Mouse (Mus musculus): ENCODE data around the gene Adgrf5.
"Not testable (repeated sequence)": the region's sequence is repeated elsewhere in the genome, so short reads cannot be mapped to it uniquely, and the experiment has no call there.

Gene Adgrf5

GRCm38 (mm10) chr17:43460245-43461181 lies 100.3 kb downstream of the Adgrf5 start:
- DNase-seq (ENCODE audit: low spot score in 2 of 2): peak; percentile 29 to 57

- DNase-seq (ENCODE audit: low spot score in 2 of 2): no peak
Measured at GRCm38 (mm10) chr17:43470039-43470438, 109.8 kb downstream of the Adgrf5 start.

- no peak for DNase-seq (ENCODE audit: low spot score in 2 of 2)
Measured at GRCm38 (mm10) chr17:43472558-43472957, 112.3 kb downstream of the Adgrf5 start.

GRCm38 (mm10) chr17:43474775-43475174 lies 114.5 kb downstream of the Adgrf5 start:
- no peak for DNase-seq (ENCODE audit: low spot score in 2 of 2)

DNA sequence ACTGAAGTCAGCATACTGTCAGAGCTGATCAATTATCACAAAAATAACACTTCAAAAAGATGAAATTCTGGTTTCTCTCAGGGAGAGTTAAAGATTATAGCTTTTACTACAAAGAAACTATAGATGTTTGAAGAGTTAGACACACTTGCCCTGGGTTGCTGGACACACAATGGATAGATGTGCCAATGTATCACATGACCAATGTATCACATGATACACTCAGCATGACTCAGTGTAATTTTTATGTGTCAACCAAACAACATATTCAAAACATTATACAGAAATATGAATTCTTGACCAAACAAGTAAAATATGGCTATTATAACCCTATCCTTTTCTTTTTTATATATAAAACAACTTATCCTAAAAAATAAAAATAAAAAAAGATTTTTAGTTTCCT lies 117.4 kb downstream of the Adgrf5 start:
- DNase-seq (ENCODE audit: low spot score in 2 of 2): no peak

DNA sequence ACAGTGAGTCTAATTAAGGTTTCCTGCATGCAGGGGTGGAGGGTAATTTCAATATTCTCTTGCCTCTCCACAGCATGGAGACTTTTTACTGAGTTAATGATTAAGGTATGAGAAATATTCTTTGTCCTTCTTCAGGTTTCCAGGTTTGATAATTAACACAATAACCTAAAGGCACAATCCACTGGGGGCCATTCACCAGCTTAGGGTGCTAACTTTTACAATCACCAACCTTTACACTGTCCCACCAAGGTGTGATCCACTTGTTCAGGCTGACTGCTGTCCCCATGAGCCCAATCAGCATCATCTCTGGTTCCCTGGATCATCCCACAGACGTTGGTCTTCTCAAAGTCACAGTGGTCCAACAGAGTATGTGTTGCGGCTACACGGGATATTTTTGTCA lies 125.7 kb downstream of the Adgrf5 start:
- DNase-seq (ENCODE audit: low spot score in 2 of 2): no peak

- no peak for DNase-seq (ENCODE audit: low spot score in 2 of 2)
Measured at GRCm38 (mm10) chr17:43488439-43489151, 128.3 kb downstream of the Adgrf5 start.

DNA sequence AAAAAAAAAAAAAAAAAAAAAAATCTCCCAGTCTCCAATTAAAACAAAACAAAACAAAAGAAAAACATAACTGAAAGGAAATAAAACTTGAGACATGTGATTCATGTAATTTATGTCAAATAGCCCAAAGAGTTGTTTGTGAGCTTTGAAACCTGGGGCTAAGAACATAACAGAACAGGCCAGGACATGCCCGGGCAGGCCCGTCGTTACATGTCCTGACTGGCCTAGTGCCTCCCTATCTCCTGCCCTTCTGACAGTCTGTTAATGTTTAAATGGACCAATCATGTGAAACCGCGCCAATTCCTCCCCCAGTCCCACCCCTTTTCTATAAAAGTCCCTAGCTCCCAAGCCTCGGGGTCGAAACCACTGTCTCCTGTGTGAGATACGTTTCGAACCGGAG lies 130.1 kb downstream of the Adgrf5 start:
- DNase-seq (ENCODE audit: low spot score in 2 of 2): not testable (repeated sequence)

GRCm38 (mm10) chr17:43495502-43495901 lies 135.3 kb downstream of the Adgrf5 start:
- no peak for DNase-seq (ENCODE audit: low spot score in 2 of 2)

- no peak for DNase-seq (ENCODE audit: low spot score in 2 of 2)
Measured at GRCm38 (mm10) chr17:43497521-43497920, 137.3 kb downstream of the Adgrf5 start.

DNA sequence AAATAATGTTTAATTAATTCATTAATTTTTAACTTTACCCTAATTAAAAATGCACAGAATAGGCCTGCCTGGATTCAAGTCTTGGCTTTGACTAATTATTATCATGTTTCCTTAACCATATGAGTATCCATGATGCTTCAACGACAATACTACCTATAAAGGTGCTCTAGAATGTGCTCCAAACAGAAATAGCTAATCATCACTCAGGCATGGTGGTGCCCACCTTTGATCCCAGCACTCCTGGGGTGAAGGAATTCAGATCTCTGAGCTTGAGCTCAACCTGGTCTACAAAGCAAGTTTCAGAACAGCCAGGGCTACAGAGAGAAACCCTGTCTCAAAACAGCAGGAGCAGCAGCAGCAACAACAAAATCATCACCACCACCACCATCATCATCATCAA lies 140.3 kb downstream of the Adgrf5 start:
- DNase-seq (ENCODE audit: low spot score in 2 of 2): no peak

DNA sequence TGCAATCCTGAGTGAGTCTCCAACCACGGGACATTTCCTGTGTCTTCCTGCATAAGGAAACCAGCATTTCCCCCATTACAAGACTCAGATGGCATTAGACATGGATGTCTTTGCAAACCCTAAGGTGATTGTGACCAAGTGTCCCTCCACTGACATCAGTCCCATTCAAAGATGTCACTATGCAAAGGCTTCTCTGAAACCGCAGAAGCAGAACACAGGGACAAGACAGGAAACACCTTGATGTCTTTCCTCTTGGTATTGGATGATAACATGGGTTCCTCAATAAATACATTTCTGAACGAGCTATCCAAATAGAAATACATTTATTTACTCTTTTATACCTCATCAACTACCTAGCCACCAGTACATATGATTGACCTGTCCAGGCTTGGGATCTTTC lies 141.0 kb downstream of the Adgrf5 start:
- no peak for DNase-seq (ENCODE audit: low spot score in 2 of 2)

DNA sequence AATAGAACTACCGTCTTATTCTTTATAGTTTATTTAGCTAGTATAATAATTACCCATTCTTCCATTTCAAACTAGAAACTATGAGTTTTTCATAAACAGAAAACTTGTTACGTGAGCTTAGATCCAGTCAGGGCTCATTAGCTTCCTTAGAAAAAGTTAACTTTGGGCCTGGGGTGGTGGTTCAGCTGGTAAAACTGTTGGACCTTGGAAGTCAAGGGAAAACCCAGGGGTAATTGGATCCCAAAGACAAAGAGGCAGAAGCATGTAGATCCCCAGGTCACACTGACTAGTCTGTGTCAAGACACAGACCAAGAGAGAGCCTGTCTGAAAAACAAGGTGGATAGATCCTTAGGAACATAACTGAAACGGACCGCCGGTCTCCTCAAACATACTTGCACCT lies 141.4 kb downstream of the Adgrf5 start:
- no peak for DNase-seq (ENCODE audit: low spot score in 2 of 2)

GRCm38 (mm10) chr17:43502592-43502991 lies 142.3 kb downstream of the Adgrf5 start, which contains the start of gene Mep1a:
Mep1a (minus strand) TSS chr17:43502812.
- no peak for DNase-seq (ENCODE audit: low spot score in 2 of 2)

GRCm38 (mm10) chr17:43503861-43504593 lies 143.8 kb downstream of the Adgrf5 start:
- DNase-seq (ENCODE audit: low spot score in 2 of 2): no peak

DNA sequence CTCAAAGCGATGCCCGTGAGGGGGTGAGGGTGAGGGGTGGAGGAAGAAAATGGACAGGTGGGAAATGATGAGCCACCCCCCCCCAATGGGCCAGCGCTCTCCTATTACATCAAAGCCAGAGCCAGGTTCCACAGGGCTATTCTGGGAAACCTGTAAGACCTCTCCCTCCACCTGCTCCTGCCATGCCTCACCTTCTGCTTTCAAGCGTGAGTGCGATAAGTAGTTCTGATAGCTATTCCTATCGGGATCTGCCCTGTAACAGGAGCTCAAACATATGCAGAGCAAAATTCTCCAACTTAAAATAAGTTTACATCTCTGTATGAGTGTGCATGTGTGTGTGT lies 144.3 kb downstream of the Adgrf5 start:
- no peak for DNase-seq (ENCODE audit: low spot score in 2 of 2)

All from frontal cortex, postnatal 25 days (tissue).